Mouse (Mus musculus): Measurements from ENCODE around the gene Ccdc63.

DNA sequence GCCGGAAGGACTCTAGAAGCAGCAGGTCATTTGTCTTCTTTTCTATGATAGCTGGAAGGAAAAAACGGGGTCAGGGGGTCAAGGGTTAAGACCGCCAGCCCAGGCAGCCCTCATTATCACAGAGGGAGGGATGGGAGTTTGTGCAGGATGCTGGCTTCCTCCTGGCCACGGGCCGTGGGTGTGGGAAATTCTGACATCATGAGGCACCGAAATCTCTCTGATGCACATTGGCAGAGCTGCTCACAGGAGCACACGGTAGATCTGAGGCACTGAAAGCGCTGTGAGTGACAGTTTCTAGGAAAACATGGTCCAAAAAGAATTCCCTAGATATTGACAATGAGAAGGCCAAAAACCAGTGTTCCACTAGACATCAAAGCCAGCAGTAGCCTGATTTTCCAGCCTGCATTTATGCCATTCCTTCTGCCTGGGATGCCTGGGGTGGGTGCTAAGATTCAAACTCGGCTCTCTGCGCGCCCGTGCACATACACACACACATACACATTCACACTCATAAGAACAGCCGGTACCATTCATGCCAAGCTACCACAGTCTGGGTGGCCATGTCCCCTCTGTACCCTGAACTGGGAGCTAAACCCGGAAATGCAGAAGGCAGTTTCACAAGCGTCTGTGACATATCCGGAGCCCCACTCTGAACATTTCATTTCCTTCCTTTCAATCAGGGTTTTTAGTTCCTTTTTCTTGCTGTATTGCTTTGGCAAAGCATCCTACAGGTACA lies 31.1 kb downstream of the Ccdc63 start:
- TF ChIP-seq CTCF (IDR thresholded peaks at IDR 0.05; ENCODE audit: borderline replicate concordance, extremely low read depth, insufficient read depth, insufficient read length) (no peak), POLR2A (IDR thresholded peaks at IDR 0.05; ENCODE audit: borderline replicate concordance, extremely low read depth, insufficient read depth, insufficient read length, poor library complexity, severe bottlenecking) (no peak)

Data from brain, embryonic 14.5 days (tissue).